Mouse (Mus musculus) gastrocnemius, adult 2 months (tissue): ENCODE measurements around the gene Wdr19. TPM values are rescaled to one million over a fixed set of nuclear protein-coding genes. Genes with fewer than 3 reads are reported as not detected.

Source experiments
- DNase-seq: peaks from one replicate; pipeline ENCODE4 v3.0.0; 2022
- H3K27ac ChIP-seq: fragments of 200-600 bp; 2 replicates; pipeline ENCODE4 v1.8.1; 2022; ENCODE audit warnings: mild to moderate bottlenecking
- H3K4me3 ChIP-seq: fragments of 200-600 bp; 2 replicates; pipeline ENCODE4 v1.8.1; 2022; ENCODE audit warnings: mild to moderate bottlenecking, moderate library complexity
- CTCF ChIP-seq: fragments of 200-600 bp; IDR thresholded peaks from 2 replicates; pipeline ENCODE4 v1.8.1; 2022; ENCODE audit warnings: antibody characterized with exemption, mild to moderate bottlenecking, moderate library complexity
- intact Hi-C: fragments of 180-260 bp; cut with DNase I; formaldehyde crosslinking; loops from one replicate; pipeline ENCODE4 v1.15.1; 2025
- total RNA-seq, 2 experiments: library from RNA; stranded (reverse); gene quantifications; 2 replicates each; pipeline ENCODE4 v1.2.3; 2021

The Wdr19 gene
- total RNA-seq, 2 experiments from 2014 or later = 0.95 to 1.7 TPM

DNA sequence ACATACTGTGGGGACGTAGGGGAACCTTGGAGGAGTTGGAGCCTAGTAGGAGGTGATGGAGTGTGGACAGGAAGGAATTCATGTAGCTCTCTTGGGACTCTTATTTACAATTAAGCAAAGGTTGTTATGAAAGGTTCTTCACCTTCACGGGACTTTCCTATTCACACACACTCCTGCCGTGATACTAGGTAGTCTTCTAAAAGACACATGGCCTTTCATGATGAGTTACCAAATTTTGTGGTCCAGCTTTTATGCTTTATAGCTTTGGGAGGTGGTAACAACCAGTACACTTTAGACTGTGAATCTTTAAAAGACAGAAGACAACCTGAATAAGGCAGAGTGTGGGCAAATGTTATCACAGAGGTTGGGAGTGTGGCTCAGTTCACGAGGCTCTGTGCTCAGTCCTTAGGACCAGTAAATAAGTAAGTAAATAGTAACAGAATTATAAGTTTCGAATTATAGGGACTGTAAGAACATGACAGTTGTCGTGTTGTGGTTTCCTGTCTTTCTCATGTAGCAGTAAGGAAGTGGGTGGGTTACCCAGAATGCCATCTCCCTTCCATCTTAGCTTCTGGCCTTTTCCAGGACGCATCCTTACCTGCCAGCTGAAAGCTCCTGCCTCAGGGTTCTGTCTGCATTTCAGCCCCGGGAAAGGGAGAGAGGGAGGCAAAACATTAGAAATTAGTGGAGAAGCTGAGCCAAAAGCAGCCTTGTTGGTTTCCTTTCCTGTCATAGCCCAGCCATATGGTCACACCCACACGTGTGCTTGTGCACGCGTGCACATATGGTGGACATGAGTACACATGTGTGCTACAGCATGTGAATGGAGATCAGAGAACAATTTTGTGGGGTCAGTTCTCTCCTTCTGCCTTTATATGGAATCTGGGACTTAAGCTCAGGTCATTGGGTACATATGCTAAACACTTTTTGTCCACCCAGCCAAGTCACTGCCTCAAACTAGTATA is 18.1 kb downstream of the Wdr19 start:
- H3K4me3 ChIP-seq = no peak overlapping the region
- no peak for DNase-seq
- TF ChIP-seq CTCF = no peak
- H3K27ac ChIP-seq = no peak overlapping the region
- intact Hi-C loops = loop anchor here (10.0 kb wide), 1 partner anchor 333 kb away; no protein-coding TSS in a partner anchor

DNA sequence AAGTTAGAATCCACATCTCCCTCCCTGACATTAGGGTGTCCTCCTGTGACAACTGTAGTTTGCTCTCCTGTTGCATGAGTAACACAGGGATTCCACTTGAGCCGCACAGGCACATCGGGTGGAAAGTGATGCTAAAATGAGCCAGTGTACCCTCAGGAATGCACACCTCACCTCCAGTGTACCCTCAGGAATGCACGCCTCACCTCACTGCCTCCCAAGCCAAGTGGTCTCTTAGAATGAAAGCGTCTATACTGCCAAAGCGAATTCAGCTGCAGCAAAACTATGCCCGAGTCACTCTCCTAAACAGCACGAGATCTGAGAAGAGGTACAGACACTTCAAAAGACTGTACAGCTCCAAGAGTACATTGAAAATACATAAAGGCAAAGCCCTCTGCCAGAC is 21.5 kb downstream of the Wdr19 start:
- no peak for DNase-seq
- Histone ChIP-seq H3K4me3 (no peak overlapping the region), H3K27ac (peak overlapping the region; percentile 53; the same call in 1 of the 2 replicates)
- intact Hi-C loops = no loop called here
- no peak for TF ChIP-seq CTCF

DNA sequence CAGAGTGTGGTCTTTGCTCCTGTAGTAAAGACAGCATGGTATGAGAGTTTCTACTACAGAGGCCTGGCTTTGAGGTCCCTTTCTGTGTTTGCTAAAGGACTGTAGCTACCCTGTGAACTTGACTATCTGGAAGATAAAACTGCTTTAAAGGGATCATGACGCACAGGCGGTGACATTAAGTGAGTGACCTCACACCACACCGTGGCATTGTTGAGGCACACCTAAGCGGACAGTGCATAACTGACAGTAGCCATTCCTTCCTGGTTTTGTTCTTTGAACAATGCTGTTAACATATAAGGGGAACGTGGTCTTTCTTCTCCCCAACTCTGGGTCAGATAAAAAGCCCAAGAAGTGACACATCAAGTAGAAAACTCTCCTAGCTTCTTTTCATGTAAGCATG is 24.6 kb downstream of the Wdr19 start:
- Histone ChIP-seq H3K27ac (no peak overlapping the region), H3K4me3 (no peak overlapping the region)
- DNase-seq = no peak
- intact Hi-C loops = no loop called here
- no peak for TF ChIP-seq CTCF

DNA sequence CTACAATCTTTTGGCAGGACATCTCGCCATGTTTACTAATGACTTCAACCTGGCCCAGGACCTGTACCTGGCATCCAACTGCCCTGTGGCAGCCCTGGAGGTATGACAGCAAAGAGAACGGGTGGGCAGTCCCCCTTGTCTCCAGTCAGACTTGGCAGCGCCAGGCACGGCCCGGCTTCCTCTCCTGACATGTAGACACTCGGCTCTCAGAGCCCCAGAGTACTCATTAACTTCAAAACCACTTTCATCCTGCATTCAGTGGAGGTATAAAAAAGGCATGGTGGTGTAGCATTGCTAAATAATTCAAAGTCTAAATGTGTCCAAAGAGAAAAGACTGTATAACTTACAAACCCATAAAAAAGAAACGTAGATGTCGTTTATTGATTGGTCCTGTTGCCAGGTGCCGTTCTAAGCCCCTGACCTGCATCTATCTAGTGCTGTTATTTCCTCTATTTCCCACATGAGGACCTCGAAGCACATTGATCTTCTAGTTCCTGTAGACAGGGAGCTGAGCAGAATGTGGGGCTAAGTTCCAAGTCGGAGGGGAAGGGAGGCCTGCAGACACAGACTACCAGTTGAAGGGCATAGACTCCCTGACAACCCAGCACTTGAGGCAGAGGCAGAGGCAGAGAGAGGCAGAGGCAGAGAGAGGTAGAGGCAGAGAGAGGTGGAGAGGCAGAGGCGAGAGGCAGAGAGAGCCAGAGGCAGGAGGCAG is 31.9 kb downstream of the Wdr19 start:
- Histone ChIP-seq H3K27ac (no peak overlapping the region), H3K4me3 (no peak overlapping the region)
- TF ChIP-seq CTCF = no peak
- intact Hi-C loops = no loop called here
- DNase-seq = no peak

DNA sequence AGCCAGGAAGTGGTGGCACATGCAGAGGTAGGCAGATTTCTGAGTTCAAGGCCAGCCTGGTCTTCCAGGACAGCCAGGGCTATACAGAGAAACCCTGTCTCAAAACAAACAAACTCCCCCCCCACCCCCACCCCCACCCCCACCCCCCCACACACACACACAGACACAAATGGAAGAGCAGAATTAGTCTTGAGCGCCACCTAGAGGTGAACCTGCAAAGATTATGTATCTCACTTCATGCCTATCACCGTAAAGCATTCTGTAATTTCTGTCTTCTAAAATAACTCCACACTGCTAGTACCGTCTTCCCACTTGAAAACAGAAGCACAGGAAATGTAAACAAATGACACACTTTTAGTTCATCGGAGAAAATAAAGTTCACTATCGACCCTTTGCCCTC is 43.2 kb downstream of the Wdr19 start:
- no peak for DNase-seq
- intact Hi-C loops = loop anchor here (2.0 to 10.0 kb wide), 3 partner anchors 225 to 358 kb away; no protein-coding TSS in a partner anchor
- no peak overlapping the region for H3K27ac ChIP-seq
- no peak overlapping the region for H3K4me3 ChIP-seq
- peak; percentile 58 for TF ChIP-seq CTCF

DNA sequence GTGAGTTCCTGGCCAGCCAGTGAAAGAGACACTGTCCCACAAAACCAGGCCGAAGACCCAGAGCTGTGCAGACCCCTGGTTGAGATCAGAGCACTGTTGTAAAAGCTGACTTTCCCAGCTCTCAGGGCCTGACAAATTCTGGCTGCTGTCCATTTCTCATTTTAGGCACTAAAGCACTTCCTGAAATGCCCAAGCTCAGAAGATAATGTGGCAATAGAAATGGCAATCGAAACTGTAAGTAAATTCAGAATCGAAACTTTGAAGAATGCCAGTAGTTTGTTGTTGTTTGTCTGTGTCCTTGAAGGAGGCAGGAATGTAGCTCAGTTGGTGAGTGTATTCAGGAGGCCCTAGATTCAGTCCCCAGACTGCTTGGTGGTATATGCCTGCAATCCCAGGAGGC is 47.8 kb downstream of the Wdr19 start:
- DNase-seq = no peak
- intact Hi-C loops = loop anchor here (10.0 kb wide), 1 partner anchor 362 kb away; no protein-coding TSS in a partner anchor
- Histone ChIP-seq H3K4me3 (no peak overlapping the region), H3K27ac (no peak overlapping the region)
- no peak for TF ChIP-seq CTCF

DNA sequence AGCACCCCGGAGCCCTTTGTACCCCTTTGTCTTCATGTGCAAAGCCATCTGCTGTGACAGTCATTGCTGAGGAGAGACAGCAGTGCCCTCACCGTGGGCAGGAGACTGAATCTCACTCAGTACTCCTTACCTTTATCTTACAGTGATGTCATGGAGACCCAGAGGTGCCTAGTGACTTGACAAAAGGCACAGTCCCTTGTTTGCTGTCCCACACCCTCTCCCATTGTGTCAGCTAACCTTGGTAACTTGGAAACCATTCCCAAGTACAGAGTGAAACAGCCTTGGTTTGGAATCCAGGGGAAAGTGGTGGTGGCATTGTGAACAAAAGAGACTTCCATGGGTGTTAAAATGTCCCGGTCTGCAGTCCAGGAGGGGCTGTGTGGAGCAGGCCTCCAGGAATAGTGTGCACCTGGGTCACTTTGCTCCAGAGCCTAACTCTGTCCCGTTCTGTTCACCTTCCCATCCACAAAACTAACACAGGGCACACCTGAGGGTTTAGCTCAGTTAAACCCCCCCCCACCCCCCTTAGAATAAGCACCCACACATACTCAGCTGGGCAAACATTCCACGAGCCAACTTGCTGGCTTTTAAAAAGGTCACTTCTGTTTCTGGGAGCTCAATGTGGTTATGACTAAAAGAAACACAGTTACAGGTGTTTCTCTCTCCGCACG is 50.8 kb downstream of the Wdr19 start:
- DNase-seq = no peak
- no peak for TF ChIP-seq CTCF
- Histone ChIP-seq H3K27ac (no peak overlapping the region), H3K4me3 (no peak overlapping the region)
- intact Hi-C loops = no loop called here

DNA sequence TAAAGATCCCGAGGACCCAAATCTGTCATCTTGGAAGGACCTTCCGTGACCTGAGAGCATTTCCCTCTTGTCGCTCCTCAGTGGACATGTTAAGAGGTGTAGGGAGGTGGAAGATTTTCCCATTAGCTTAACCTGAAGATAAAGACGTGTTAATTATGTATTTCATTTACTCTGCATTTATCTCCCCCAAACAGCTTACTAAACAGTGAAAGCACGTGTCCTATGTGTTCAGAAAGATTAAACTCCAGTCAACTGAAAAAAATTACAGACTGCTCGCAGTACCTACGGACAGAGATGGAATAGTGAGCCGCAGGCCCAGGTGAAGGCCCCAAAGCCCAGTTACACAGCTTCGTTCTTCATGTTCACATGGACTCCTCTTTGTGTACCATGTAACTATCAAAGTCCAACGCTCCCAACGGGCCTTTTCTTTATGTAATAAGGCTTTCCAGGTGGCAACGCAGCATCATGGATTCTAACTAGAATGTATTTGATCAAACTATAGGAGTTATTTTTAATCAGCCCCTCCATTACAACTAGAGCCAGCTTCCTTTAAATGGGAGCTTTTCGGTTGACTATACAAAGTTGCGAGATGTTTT is 58.5 kb downstream of the Wdr19 start:
- intact Hi-C loops = no loop called here
- TF ChIP-seq CTCF = no peak
- Histone ChIP-seq H3K4me3 (no peak overlapping the region), H3K27ac (no peak overlapping the region)
- DNase-seq = no peak

DNA sequence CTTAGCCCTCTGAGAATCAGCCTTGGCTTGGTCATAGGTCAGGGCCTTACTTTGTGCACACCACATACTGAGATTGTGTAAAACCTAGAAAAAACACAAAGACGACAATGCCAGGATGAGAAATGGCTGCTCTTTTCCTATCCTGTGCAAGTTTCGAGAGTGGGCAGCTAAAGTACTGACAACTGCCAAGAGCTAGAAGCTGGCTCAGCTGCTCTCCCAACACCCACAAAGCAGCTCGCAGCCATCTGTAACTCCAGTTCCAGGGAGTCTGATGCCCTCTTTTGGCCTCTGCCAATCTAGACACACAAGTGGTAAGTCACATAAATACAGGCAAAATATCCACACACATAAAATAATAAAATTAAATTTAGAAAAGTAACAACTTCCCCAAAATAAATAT is 74.5 kb downstream of the Wdr19 start:
- DNase-seq = no peak
- no peak for TF ChIP-seq CTCF
- Histone ChIP-seq H3K27ac (no peak overlapping the region), H3K4me3 (no peak overlapping the region)
- intact Hi-C loops = no loop called here

DNA sequence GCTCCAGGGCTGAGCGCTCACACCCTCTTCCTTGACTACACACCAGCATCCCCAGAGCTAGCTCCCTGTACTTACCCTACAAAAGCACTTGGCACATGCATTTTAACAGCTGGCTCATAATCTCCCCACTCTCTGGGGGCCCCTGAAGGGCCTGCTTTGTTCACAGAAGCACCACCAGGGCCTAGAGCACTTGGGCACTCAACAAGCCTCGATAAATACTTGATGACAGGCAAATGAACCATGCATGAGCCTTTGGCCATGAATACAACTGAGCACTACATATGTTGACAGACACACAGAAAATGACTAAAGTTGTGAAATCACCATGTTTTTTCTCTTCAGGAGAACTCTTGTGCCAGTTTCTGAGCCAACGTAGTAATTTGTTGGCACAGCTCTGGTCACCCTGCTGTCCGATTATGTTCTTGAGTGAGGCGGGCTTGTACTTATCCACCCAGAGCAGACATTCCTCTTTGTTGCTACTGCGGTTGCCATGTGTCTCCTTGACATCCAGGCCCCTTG is 79.7 kb downstream of the Wdr19 start:
- no peak overlapping the region for H3K27ac ChIP-seq
- DNase-seq = no peak

DNA sequence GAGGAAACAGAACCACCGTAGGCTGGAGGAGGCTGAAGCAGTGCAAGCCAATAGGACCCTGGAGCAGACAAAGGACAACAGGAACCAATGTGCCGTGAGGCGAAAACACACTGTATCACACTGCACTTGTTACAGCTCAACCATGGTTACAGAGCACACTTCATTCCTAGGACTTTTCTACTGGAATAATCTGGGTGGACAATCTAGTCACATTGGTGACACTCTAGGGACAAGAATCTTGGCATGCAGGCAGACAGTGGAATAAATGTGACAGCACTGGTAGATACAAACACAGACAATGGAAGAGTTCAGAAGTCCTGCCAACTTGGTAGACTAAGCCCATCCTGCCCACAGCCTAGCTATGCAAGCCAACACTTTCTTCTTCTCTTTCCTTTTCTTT is 81.7 kb downstream of the Wdr19 start:
- no peak for TF ChIP-seq CTCF
- Histone ChIP-seq H3K27ac (no peak overlapping the region), H3K4me3 (no peak overlapping the region)
- no peak for DNase-seq
- intact Hi-C loops = no loop called here

More for the DNA sequence above, 79.7 kb downstream of the Wdr19 start:
- no peak overlapping the region for H3K4me3 ChIP-seq
- intact Hi-C loops = no loop called here
- no peak for TF ChIP-seq CTCF

DNA sequence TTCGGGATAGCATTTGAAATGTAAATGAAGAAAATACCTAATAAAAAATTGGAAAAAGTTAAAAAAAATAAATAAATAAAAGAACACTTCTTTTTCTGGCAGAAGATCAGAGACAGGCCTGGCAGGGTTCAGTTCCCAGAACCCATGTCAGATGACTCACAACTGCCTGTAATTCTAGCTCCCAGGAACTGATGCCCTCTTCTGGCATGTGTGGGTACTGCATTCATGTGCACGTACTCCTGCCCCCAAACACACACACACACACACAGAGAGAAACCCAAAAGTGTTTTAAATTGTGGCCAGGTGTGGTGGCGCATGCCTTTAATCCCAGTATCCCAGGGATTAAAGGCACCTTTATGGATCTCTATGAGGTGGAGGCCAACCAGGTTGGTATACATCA is 84.7 kb downstream of the Wdr19 start:
- intact Hi-C loops = no loop called here
- TF ChIP-seq CTCF = peak; percentile 40
- H3K4me3 ChIP-seq = no peak overlapping the region
- H3K27ac ChIP-seq = no peak overlapping the region
- no peak for DNase-seq
